Mouse (Mus musculus) kidney, adult 2 months (tissue): Measurements from ENCODE around the gene Efna2.

Experiments used
- CTCF ChIP-seq: fragments of 200-500 bp; conservative IDR thresholded peaks from 2 replicates; pipeline ENCODE4 v1.5.1; 2011; ENCODE audit warnings: low read depth, mild to moderate bottlenecking, control low read depth, low read length, moderate library complexity, mixed read lengths; ENCODE audit not compliant: insufficient read depth, insufficient read length
- POLR2A ChIP-seq: fragments of 200-500 bp; IDR thresholded peaks from one replicate; pipeline ENCODE4 v1.6.1; 2011; ENCODE audit warnings: low read depth, low read length, control low read depth

GRCm38 (mm10) chr10:80167460-80168037, 11.7 kb upstream of the Efna2 start:
- TF ChIP-seq CTCF (no peak), POLR2A (peak; percentile 94)
